Mouse (Mus musculus) CH12.LX (cell line): Measurements from ENCODE around the gene Cped1. TPM values are rescaled to one million over a fixed set of nuclear protein-coding genes. Genes with fewer than 3 reads are reported as not detected.

ENCODE experiments used
- DNase-seq: peaks from one replicate; pipeline ENCODE4 v3.0.0-alpha.2; 2013; ENCODE audit errors: extremely low read depth
- H3K27ac ChIP-seq: 2 replicates; pipeline ENCODE4 v1.5.1; 2012; ENCODE audit warnings: low read depth, mild to moderate bottlenecking, control low read depth, moderate library complexity; ENCODE audit not compliant: insufficient read depth
- H3K27me3 ChIP-seq: replicated peaks from 2 replicates; pipeline ENCODE3; 2012; ENCODE audit warnings: inconsistent platforms
- H3K36me3 ChIP-seq, 2 experiments: replicated peaks in 1 of 2; 2 replicates each; pipeline versions ENCODE3 to v1.6.1; 2012; ENCODE audit warnings: inconsistent platforms in 1 of 2, low read length in 1 of 2, mild to moderate bottlenecking in 1 of 2, mixed read lengths in 1 of 2, moderate library complexity in 1 of 2; ENCODE audit not compliant: control insufficient read depth in 1 of 2, insufficient read depth in 1 of 2
- H3K4me1 ChIP-seq, 2 experiments: 2 replicates each; pipeline ENCODE4 v1.6.1; 2012; ENCODE audit warnings: inconsistent platforms in 1 of 2, moderate library complexity in 1 of 2; ENCODE audit not compliant: insufficient read depth in 2 of 2, control insufficient read depth in 1 of 2
- H3K4me2 ChIP-seq: 2 replicates; pipeline ENCODE4 v1.6.1; 2012; ENCODE audit warnings: low read depth, mild to moderate bottlenecking, control low read depth; ENCODE audit not compliant: poor library complexity, insufficient read depth, severe bottlenecking
- H3K4me3 ChIP-seq, 3 experiments: fragments of 150-350 bp in 1 of 3; sonication (generic) in 1 of 3; replicated peaks in 1 of 3; 2 replicates each; pipeline versions ENCODE3 to v1.5.1; 2011 to 2012; ENCODE audit warnings: low read depth in 2 of 3, low read length in 2 of 3, mild to moderate bottlenecking in 2 of 3, moderate library complexity in 2 of 3, control low read depth in 1 of 3, improper control_type of control experiment in 1 of 3, inconsistent platforms in 1 of 3, mixed read lengths in 1 of 3; ENCODE audit not compliant: poor library complexity in 1 of 3
- H3K79me2 ChIP-seq: replicated peaks from 2 replicates; pipeline ENCODE4 v1.6.1; 2012; ENCODE audit warnings: mild to moderate bottlenecking, moderate library complexity; ENCODE audit not compliant: control insufficient read depth, poor library complexity, insufficient read depth, severe bottlenecking; ENCODE audit errors: extremely low read depth
- H3K9ac ChIP-seq: 2 replicates; pipeline ENCODE4 v1.6.1; 2012; ENCODE audit warnings: low read depth, mild to moderate bottlenecking, control low read depth, moderate library complexity; ENCODE audit not compliant: insufficient read depth
- H3K9me3 ChIP-seq: replicated peaks from 2 replicates; pipeline ENCODE3; 2012; ENCODE audit warnings: low read length, inconsistent platforms, mixed read lengths
- CHD1 ChIP-seq: IDR thresholded peaks from 2 replicates; pipeline ENCODE4 v1.6.1; 2012; ENCODE audit warnings: low read depth, low read length, improper control_type of control experiment, inconsistent platforms
- CTCF ChIP-seq, 2 experiments: IDR thresholded peaks in 1 of 2; conservative IDR thresholded peaks in 1 of 2; 2 replicates each; pipeline ENCODE4 v1.5.1; 2011 to 2012; ENCODE audit warnings: low read depth in 2 of 2, low read length in 2 of 2, improper control_type of control experiment in 1 of 2, inconsistent platforms in 1 of 2, mild to moderate bottlenecking in 1 of 2, moderate library complexity in 1 of 2
- E2F4 ChIP-seq: IDR thresholded peaks from 2 replicates; pipeline ENCODE4 v1.6.1; 2011; ENCODE audit warnings: low read depth, low read length, improper control_type of control experiment; ENCODE audit not compliant: insufficient replicate concordance
- ELF1 ChIP-seq: IDR thresholded peaks from 2 replicates; pipeline ENCODE4 v1.6.1; 2014; ENCODE audit warnings: low read depth, mild to moderate bottlenecking, inconsistent platforms, low read length, improper control_type of control experiment
- GABPA ChIP-seq: IDR thresholded peaks from 2 replicates; pipeline ENCODE4 v1.6.1; 2012; ENCODE audit warnings: low read depth, low read length, improper control_type of control experiment, inconsistent platforms; ENCODE audit not compliant: insufficient replicate concordance
- JUND ChIP-seq: conservative IDR thresholded peaks from 2 replicates; pipeline ENCODE4 v1.6.1; 2011; ENCODE audit warnings: low read depth, low read length, improper control_type of control experiment
- KAT2A ChIP-seq: IDR thresholded peaks from 2 replicates; pipeline ENCODE4 v1.6.1; 2012; ENCODE audit warnings: low read length, improper control_type of control experiment, inconsistent platforms; ENCODE audit not compliant: insufficient replicate concordance
- MEF2A ChIP-seq: IDR thresholded peaks from 2 replicates; pipeline ENCODE4 v1.6.1; 2014; ENCODE audit warnings: low read depth, mild to moderate bottlenecking, inconsistent platforms, low read length, improper control_type of control experiment, borderline replicate concordance
- MXI1 ChIP-seq: IDR thresholded peaks from 2 replicates; pipeline ENCODE4 v1.6.1; 2011; ENCODE audit warnings: mild to moderate bottlenecking, low read depth, low read length, improper control_type of control experiment
- MYC ChIP-seq: IDR thresholded peaks from 2 replicates; pipeline ENCODE4 v1.6.1; 2011; ENCODE audit warnings: low read depth, mild to moderate bottlenecking, improper control_type of control experiment, low read length
- NRF1 ChIP-seq: IDR thresholded peaks from 2 replicates; pipeline ENCODE4 v1.6.1; 2014; ENCODE audit warnings: low read depth, mild to moderate bottlenecking, inconsistent platforms, low read length, improper control_type of control experiment, moderate library complexity
- PAX5 ChIP-seq: IDR thresholded peaks from 2 replicates; pipeline ENCODE4 v1.6.1; 2012; ENCODE audit warnings: low read length, inconsistent platforms, mixed read lengths
- POLR2AphosphoS2 ChIP-seq: IDR thresholded peaks from 2 replicates; pipeline ENCODE4 v1.6.1; 2011; ENCODE audit warnings: low read depth, low read length, improper control_type of control experiment
- RCOR1 ChIP-seq: conservative IDR thresholded peaks from 2 replicates; pipeline ENCODE4 v1.6.1; 2012; ENCODE audit warnings: low read depth, mild to moderate bottlenecking, inconsistent platforms, low read length, improper control_type of control experiment
- TCF12 ChIP-seq: IDR thresholded peaks from 2 replicates; pipeline ENCODE4 v1.6.1; 2014; ENCODE audit warnings: low read depth, mild to moderate bottlenecking, inconsistent platforms, low read length, improper control_type of control experiment
- USF2 ChIP-seq: conservative IDR thresholded peaks from 2 replicates; pipeline ENCODE4 v1.6.1; 2011; ENCODE audit warnings: low read depth, low read length, improper control_type of control experiment
- ZKSCAN1 ChIP-seq: IDR thresholded peaks from 2 replicates; pipeline ENCODE4 v1.6.1; 2012; ENCODE audit warnings: low read depth, inconsistent platforms, low read length, improper control_type of control experiment, borderline replicate concordance
- dilution Hi-C: fragments of 300-500 bp; cut with MboI; formaldehyde crosslinking; loops from 2 replicates; pipeline ENCODE4 v1.14.3; 2020; ENCODE audit warnings: low sequenced_read_pairs; ENCODE audit not compliant: extremely low pct_unique_long_range_greater_than_20kb, extremely low pct_ligation_motif_present
- in situ Hi-C: fragments of 300-500 bp; cut with MboI; formaldehyde crosslinking; loops from 3 replicates; pipeline ENCODE4 v1.14.3; 2019; ENCODE audit warnings: low sequenced_read_pairs, low pct_ligation_motif_present, low pct_unique_long_range_greater_than_20kb, mixed read lengths
- polyA plus RNA-seq: library from polyadenylated mRNA; unstranded; fragments of >175 nt; gene quantifications from 2 replicates; pipeline ENCODE4 v1.2.1, GENCODE M21; 2012; ENCODE audit warnings: low read depth; ENCODE audit not compliant: insufficient read length
- total RNA-seq, 2 experiments: library from RNA; depleted of rRNA; stranded (reverse); fragments of 300-350 nt in 1 of 2; fragments of >200 nt in 1 of 2; gene quantifications; 2 replicates each; pipeline ENCODE4 v1.2.3; 2012 to 2014

The Cped1 gene
- total and polyA plus RNA-seq, 3 experiments, result 0.51 to 6.8 (median 1.1) TPM

DNA sequence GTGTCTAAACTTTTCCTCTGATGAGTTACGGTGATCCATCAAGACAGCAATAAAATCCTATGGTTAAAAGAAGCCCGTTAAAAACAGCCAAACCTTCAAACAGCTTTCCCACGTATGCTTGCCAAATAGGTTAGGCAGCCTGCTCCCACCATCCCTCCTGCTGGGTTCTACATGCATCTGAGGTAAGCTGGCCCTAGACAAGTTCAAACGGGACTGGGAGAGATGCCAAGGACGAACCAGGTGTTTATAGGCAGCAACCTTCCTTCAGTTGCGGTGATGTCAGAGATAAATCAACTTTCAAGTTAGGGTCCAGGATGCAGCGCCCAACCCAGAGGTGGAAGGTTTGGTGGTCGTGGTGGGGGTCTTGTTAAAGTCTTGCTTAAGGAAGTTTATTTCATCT, 155.1 kb downstream of the Cped1 start:
- Histone ChIP-seq H3K36me3 (no peaks in the 10 kb centered on the region), H3K4me2 (no peak overlapping the region), H3K27ac (no peak overlapping the region), H3K9ac (no peak overlapping the region), H3K4me3 (no peak overlapping the region), H3K9me3 (no peaks in the 10 kb centered on the region), H3K4me1 (no peaks in the 10 kb centered on the region), H3K27me3 (no peaks in the 10 kb centered on the region), H3K79me2 (no peaks in the 10 kb centered on the region)
- dilution Hi-C loops, result no loop called here
- no peak for DNase-seq
- in situ Hi-C loops, result no loop called here
- TF ChIP-seq PAX5 (no peak), CTCF (conservative IDR thresholded peaks at IDR 0.05 in 1 of 2, IDR thresholded peaks at IDR 0.05 in 1 of 2; ENCODE audit: low read depth in 2 of 2, low read length in 2 of 2) (no peak)

DNA sequence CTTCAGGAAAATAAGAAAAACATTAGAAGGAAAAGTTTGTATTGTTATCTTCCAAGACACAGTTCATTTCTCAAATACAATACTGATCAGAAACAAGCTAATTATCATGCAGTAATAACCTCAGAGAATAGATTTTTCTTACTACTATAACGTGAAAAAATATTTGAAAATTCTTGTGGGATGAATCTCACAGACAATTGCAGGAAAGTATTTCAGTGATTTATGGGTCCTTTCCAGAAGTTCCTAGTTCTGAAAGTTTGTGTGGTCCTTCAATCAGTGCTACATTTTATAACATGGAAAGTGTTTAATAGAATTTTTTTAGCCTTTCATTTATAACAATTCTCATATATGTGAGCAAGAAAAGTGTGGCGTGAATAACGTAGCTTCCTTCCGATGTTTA, 161.5 kb downstream of the Cped1 start:
- Histone ChIP-seq H3K4me3 (no peak overlapping the region), H3K36me3 (no peaks in the 10 kb centered on the region), H3K9me3 (no peaks in the 10 kb centered on the region), H3K27me3 (no peaks in the 10 kb centered on the region), H3K27ac (no peak overlapping the region), H3K9ac (no peak overlapping the region), H3K4me1 (no peaks in the 10 kb centered on the region), H3K79me2 (no peaks in the 10 kb centered on the region), H3K4me2 (no peak overlapping the region)
- dilution Hi-C loops (no loop called here), in situ Hi-C loops (no loop called here)
- no peak for TF ChIP-seq JUND
- TF ChIP-seq USF2, result no peak
- no peak for TF ChIP-seq ELF1
- no peak for DNase-seq

DNA sequence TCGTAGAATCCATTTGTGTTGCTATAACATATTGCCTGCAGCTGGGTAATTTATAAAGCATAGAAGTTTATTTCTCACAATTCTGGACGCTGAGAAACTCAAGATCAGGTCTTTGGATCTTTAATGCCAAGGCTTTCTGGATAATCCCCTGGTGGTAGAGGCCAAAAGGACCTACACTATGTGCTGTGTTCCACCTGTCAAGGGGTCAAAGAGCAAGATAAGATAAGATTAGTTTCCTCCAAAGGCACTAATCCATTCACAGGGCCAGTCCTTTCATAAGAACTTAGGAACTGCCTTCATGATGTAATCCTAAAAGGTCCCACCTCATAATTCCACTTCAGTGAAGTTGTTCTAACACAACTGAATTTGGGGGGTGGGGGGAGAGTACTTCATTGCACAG, 162.8 kb downstream of the Cped1 start:
- dilution Hi-C loops (no loop called here), in situ Hi-C loops (no loop called here)
- no peak for DNase-seq
- TF ChIP-seq GABPA (no peak), E2F4 (no peak), MYC (no peak), POLR2AphosphoS2 (no peak), MEF2A (no peak), TCF12 (no peak), MXI1 (no peak), KAT2A (no peak), PAX5 (no peak), RCOR1 (no peak), ZKSCAN1 (no peak), NRF1 (no peak), CHD1 (no peak)
- H3K9me3 ChIP-seq, result no peaks in the 10 kb centered on the region
- no peaks in the 10 kb centered on the region for H3K4me1 ChIP-seq
- H3K36me3 ChIP-seq, result no peaks in the 10 kb centered on the region
- H3K4me3 ChIP-seq, result no peak overlapping the region
- H3K27ac ChIP-seq, result no peak overlapping the region
- no peak overlapping the region for H3K9ac ChIP-seq
- no peak overlapping the region for H3K4me2 ChIP-seq
- H3K79me2 ChIP-seq, result no peaks in the 10 kb centered on the region
- no peaks in the 10 kb centered on the region for H3K27me3 ChIP-seq
